Mouse (Mus musculus): ENCODE measurements around the gene Gng4.

- TF ChIP-seq CTCF (conservative IDR thresholded peaks at IDR 0.05; ENCODE audit: low read length) (no peak), POU5F1 (IDR thresholded peaks at IDR 0.05; ENCODE audit: borderline replicate concordance, low read length) (no peak), NANOG (IDR thresholded peaks at IDR 0.05; ENCODE audit: borderline replicate concordance, low read length) (no peak)
Observed at GRCm38 (mm10) chr13:13862346-13862745, 78.5 kb downstream of the Gng4 start.

All from E14TG2a.4 (cell line).